Mouse (Mus musculus) myocyte (in vitro differentiated cells): ENCODE results near the gene Slc22a17. TPM values are rescaled to one million over a fixed set of nuclear protein-coding genes. Genes with fewer than 3 reads are reported as not detected.

Experiments
- H3K27me3 ChIP-seq: one replicate; pipeline ENCODE4 v1.6.1; 2011; ENCODE audit not compliant: control insufficient read depth, insufficient read depth, insufficient read length
- H3K36me3 ChIP-seq: one replicate; pipeline ENCODE4 v1.6.1; 2011; ENCODE audit not compliant: control insufficient read depth, insufficient read depth
- H3K4me2 ChIP-seq: one replicate; pipeline ENCODE4 v1.6.1; 2011; ENCODE audit warnings: low read depth, control low read depth
- H3K4me3 ChIP-seq: one replicate; pipeline ENCODE4 v1.5.1; 2011; ENCODE audit warnings: mild to moderate bottlenecking, control low read depth, moderate library complexity
- H3K79me2 ChIP-seq: one replicate; pipeline ENCODE4 v1.6.1; 2011; ENCODE audit not compliant: control insufficient read depth, insufficient read depth
- H3ac ChIP-seq: one replicate; pipeline ENCODE4 v1.6.1; 2011; ENCODE audit not compliant: control insufficient read depth, insufficient read length
- CEBPB ChIP-seq: IDR thresholded peaks from 2 replicates; pipeline ENCODE4 v1.6.1; 2011; ENCODE audit warnings: mild to moderate bottlenecking, moderate library complexity; ENCODE audit not compliant: poor library complexity, insufficient read depth, severe bottlenecking
- E2F4 ChIP-seq: IDR thresholded peaks from one replicate; pipeline ENCODE4 v1.6.1; 2011; ENCODE audit warnings: mild to moderate bottlenecking, control low read depth, moderate library complexity; ENCODE audit not compliant: insufficient read depth
- MAX ChIP-seq: IDR thresholded peaks from one replicate; pipeline ENCODE4 v1.6.1; 2011; ENCODE audit warnings: low read depth, mild to moderate bottlenecking, control low read depth
- MYOD1 ChIP-seq, 3 experiments: IDR thresholded peaks; one replicate each; pipeline ENCODE4 v1.6.1; 2011; ENCODE audit warnings: control low read depth in 2 of 3, low read depth in 2 of 3, mild to moderate bottlenecking in 2 of 3, moderate library complexity in 1 of 3; ENCODE audit not compliant: insufficient read length in 2 of 3, control insufficient read depth in 1 of 3
- MYOG ChIP-seq, 3 experiments: IDR thresholded peaks; one replicate each; pipeline ENCODE4 v1.6.1; 2011; ENCODE audit warnings: control low read depth in 2 of 3, low read depth in 2 of 3, mild to moderate bottlenecking in 2 of 3; ENCODE audit not compliant: insufficient read length in 2 of 3, control insufficient read depth in 1 of 3, insufficient read depth in 1 of 3
- POLR2A ChIP-seq: IDR thresholded peaks from one replicate; pipeline ENCODE4 v1.6.1; 2011; ENCODE audit warnings: low read depth, mild to moderate bottlenecking, control low read depth, moderate library complexity; ENCODE audit not compliant: insufficient read length
- POLR2AphosphoS2 ChIP-seq: IDR thresholded peaks from one replicate; pipeline ENCODE4 v1.6.1; 2011; ENCODE audit warnings: low read depth, control low read depth; ENCODE audit not compliant: insufficient read length
- REST ChIP-seq: IDR thresholded peaks from one replicate; pipeline ENCODE4 v1.6.1; 2011; ENCODE audit warnings: mild to moderate bottlenecking, control low read depth, moderate library complexity; ENCODE audit not compliant: insufficient read depth, insufficient read length
- SRF ChIP-seq: IDR thresholded peaks from one replicate; pipeline ENCODE4 v1.6.1; 2011; ENCODE audit warnings: low read depth; ENCODE audit not compliant: control insufficient read depth, insufficient read length
- TCF12 ChIP-seq: IDR thresholded peaks from one replicate; pipeline ENCODE4 v1.6.1; 2011; ENCODE audit warnings: mild to moderate bottlenecking, control low read depth; ENCODE audit not compliant: poor library complexity, insufficient read depth, severe bottlenecking
- TCF3 ChIP-seq: IDR thresholded peaks from one replicate; pipeline ENCODE4 v1.6.1; 2011; ENCODE audit warnings: low read depth, control low read depth; ENCODE audit not compliant: insufficient read length
- USF1 ChIP-seq: IDR thresholded peaks from one replicate; pipeline ENCODE4 v1.6.1; 2011; ENCODE audit warnings: low read depth, mild to moderate bottlenecking, control low read depth, moderate library complexity
- polyA plus RNA-seq: library from polyadenylated mRNA; unstranded; fragments of >200 nt; fragmentation: generic; extraction: Trizol; gene quantifications from one replicate; pipeline ENCODE4 v1.2.1, GENCODE M21; 2012; ENCODE audit warnings: missing spikeins

The Slc22a17 gene
- polyA plus RNA-seq, 1 experiment, result 0.92 TPM

GRCm38 (mm10) chr14:54885309-54885708 is 27.6 kb downstream of the Slc22a17 start:
- no peak overlapping the region for H3K4me2 ChIP-seq
- H3K4me3 ChIP-seq, result no peak overlapping the region

GRCm38 (mm10) chr14:54884022-54884712 is 28.8 kb downstream of the Slc22a17 start:
- H3K27me3 ChIP-seq, result no peaks in the 10 kb centered on the region
- peak overlapping the region; percentile 20 for H3ac ChIP-seq
- no peak for TF ChIP-seq POLR2AphosphoS2
- peaks cover 25% of the 10 kb centered on the region for H3K79me2 ChIP-seq
- peak overlapping the region; percentile 93 for H3K4me3 ChIP-seq
- no peaks in the 10 kb centered on the region for H3K36me3 ChIP-seq
- peak overlapping the region; percentile 93 for H3K4me2 ChIP-seq

More at GRCm38 (mm10) chr14:54885309-54885708, 27.6 kb downstream of the Slc22a17 start:
- Histone ChIP-seq H3K27me3 (no peaks in the 10 kb centered on the region), H3K79me2 (peaks cover 25% of the 10 kb centered on the region), H3K36me3 (no peaks in the 10 kb centered on the region), H3ac (no peak overlapping the region)
- no peak for TF ChIP-seq POLR2AphosphoS2
- TF ChIP-seq TCF3, result no peak
- no peak for TF ChIP-seq MYOG (IDR thresholded peaks at IDR 0.05; ENCODE audit: control insufficient read depth in 1 of 3, insufficient read depth in 1 of 3, insufficient read length in 2 of 3, low read depth in 2 of 3)
- TF ChIP-seq E2F4, result no peak
- no peak for TF ChIP-seq MYOD1 (IDR thresholded peaks at IDR 0.05; ENCODE audit: control insufficient read depth in 1 of 3, insufficient read length in 2 of 3, low read depth in 2 of 3)

GRCm38 (mm10) chr14:54883154-54884021 is 29.5 kb downstream of the Slc22a17 start, which contains the start of the genes Bcl2l2 and Gm20521:
Bcl2l2 (plus strand) TSS chr14:54883377.
Gm20521 (plus strand) TSS chr14:54883441.
- Histone ChIP-seq H3K4me3 (peak within 1 kb of the TSS; percentile 93), H3K27me3 (no peaks in the 10 kb centered on the region), H3ac (peak within 1 kb of the TSS; percentile 20), H3K4me2 (peak within 1 kb of the TSS; percentile 93), H3K36me3 (no peaks in the 10 kb centered on the region), H3K79me2 (peaks cover 25% of the 10 kb centered on the region)
- peak; percentile 95 for TF ChIP-seq POLR2A
- TF ChIP-seq USF1, result no peak
- TF ChIP-seq E2F4, result no peak
- TF ChIP-seq POLR2AphosphoS2, result peak; percentile 91

GRCm38 (mm10) chr14:54877048-54877715 is 35.8 kb downstream of the Slc22a17 start, which contains the start of gene Ppp1r3e:
Ppp1r3e (minus strand) TSS chr14:54877550.
- Histone ChIP-seq H3K4me3 (peak within 1 kb of the TSS; percentile 29), H3K79me2 (no peaks in the 10 kb centered on the region), H3K27me3 (no peaks in the 10 kb centered on the region), H3K4me2 (peak within 1 kb of the TSS; percentile 97), H3K36me3 (no peaks in the 10 kb centered on the region), H3ac (peak within 1 kb of the TSS; percentile 68)
- TF ChIP-seq TCF12 (no peak), MYOD1 (IDR thresholded peaks at IDR 0.05; ENCODE audit: control insufficient read depth in 1 of 3, insufficient read length in 2 of 3, low read depth in 2 of 3) (peak in 1 of 3 experiments; percentile 66), MAX (no peak), POLR2AphosphoS2 (no peak), TCF3 (no peak), E2F4 (no peak), USF1 (no peak), CEBPB (no peak), SRF (no peak), MYOG (IDR thresholded peaks at IDR 0.05; ENCODE audit: control insufficient read depth in 1 of 3, insufficient read depth in 1 of 3, insufficient read length in 2 of 3, low read depth in 2 of 3) (peak in 2 of 3 experiments; percentile 13 to 19), REST (no peak), POLR2A (peak; percentile 9)

- H3ac ChIP-seq, result peak overlapping the region; percentile 68
- no peaks in the 10 kb centered on the region for H3K27me3 ChIP-seq
- H3K4me2 ChIP-seq, result peak overlapping the region; percentile 97
- H3K4me3 ChIP-seq, result peak overlapping the region; percentile 29
- TF ChIP-seq MYOG (IDR thresholded peaks at IDR 0.05; ENCODE audit: control insufficient read depth in 1 of 3, insufficient read depth in 1 of 3, insufficient read length in 2 of 3, low read depth in 2 of 3), result no peak
- TF ChIP-seq E2F4, result no peak
- no peak for TF ChIP-seq SRF
- peak; percentile 91 for TF ChIP-seq POLR2AphosphoS2
- no peak for TF ChIP-seq TCF12
- TF ChIP-seq USF1, result no peak
- TF ChIP-seq TCF3, result no peak
- no peak for TF ChIP-seq MAX
- peak; percentile 94 for TF ChIP-seq POLR2A
- TF ChIP-seq MYOD1 (IDR thresholded peaks at IDR 0.05; ENCODE audit: control insufficient read depth in 1 of 3, insufficient read length in 2 of 3, low read depth in 2 of 3), result peak in 2 of 3 experiments; percentile 4 to 40
- no peak for TF ChIP-seq REST
- no peak for TF ChIP-seq CEBPB
- no peaks in the 10 kb centered on the region for H3K36me3 ChIP-seq
- H3K79me2 ChIP-seq, result no peaks in the 10 kb centered on the region
These were observed 36.3 kb downstream of the Slc22a17 start for GRCm38 (mm10) chr14:54876539-54877047.
